Mouse (Mus musculus): ENCODE results near the gene Smok3c.

- TF ChIP-seq CTCF (IDR thresholded peaks at IDR 0.05; ENCODE audit: insufficient read depth, low read length) = no peak
- no peak for TF ChIP-seq POLR2A (IDR thresholded peaks at IDR 0.05; ENCODE audit: borderline replicate concordance, extremely low read depth, low read depth, low read length)
These were observed 39.8 kb downstream of the Smok3c start for GRCm38 (mm10) chr5:138092771-138093170.
